Mouse (Mus musculus): ENCODE data around the gene Piwil4. TPM values are rescaled to one million over a fixed set of nuclear protein-coding genes. Genes with fewer than 3 reads are reported as not detected.

The Piwil4 gene
- polyA plus RNA-seq, 1 experiment from 2014 or later = not detected

GRCm38 (mm10) chr9:14753947-14754346 is 13.4 kb upstream of the Piwil4 start:
- H3K4me3 ChIP-seq = no peak overlapping the region
- no peaks in the 10 kb centered on the region for H3K36me3 ChIP-seq
- peaks cover 16% of the 10 kb centered on the region for H3K27me3 ChIP-seq (ENCODE audit: low read depth, poor library complexity, severe bottlenecking)
- DNase-seq (ENCODE audit: low spot score) = no peak
- no peak overlapping the region for H3K27ac ChIP-seq
- H3K4me1 ChIP-seq = peaks cover 20% of the 10 kb centered on the region
- no peaks in the 10 kb centered on the region for H3K9me3 ChIP-seq (replicated peaks)

DNA sequence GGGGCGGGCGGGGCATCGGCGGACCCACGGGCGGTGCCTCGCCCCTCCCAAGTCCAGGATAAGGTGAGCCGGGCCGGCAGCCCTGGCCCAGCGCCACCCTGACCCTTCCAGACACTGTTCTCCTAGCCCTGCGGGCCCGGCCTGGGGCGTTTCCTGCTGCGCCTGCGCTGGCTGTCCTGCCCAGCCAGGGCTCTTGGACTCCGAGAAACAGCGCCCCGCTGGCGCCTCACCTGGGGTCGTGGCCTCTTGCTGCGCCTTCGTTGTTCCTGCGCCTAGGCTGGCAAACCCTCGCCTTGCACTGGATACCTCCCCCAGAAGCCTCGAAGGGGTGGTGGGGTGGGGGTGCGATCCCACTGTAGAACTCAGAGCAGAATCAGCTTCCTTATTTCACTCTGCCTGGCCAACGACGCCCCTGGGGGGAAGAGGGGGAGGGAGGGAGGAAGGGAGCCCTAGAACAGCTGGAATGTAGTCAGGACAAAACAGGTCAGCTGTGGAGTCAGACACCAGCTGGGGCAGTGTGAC is 11.5 kb upstream of the Piwil4 start, which contains the start of gene Fut4:
TSS of gene Fut4 (minus strand) at position 393 of the 522 bp plus-strand sequence.
- 0% methylated on average over 28 of the region's 28 CpGs for WGBS
- Histone ChIP-seq H3K27ac (peak within 1 kb of the TSS; percentile 91), H3K9me3 (replicated peaks) (no peaks in the 10 kb centered on the region), H3K36me3 (no peaks in the 10 kb centered on the region), H3K27me3 (ENCODE audit: low read depth, poor library complexity, severe bottlenecking) (peaks cover 16% of the 10 kb centered on the region), H3K4me1 (peaks cover 25% of the 10 kb centered on the region), H3K4me3 (peak within 1 kb of the TSS; percentile 71)
- peak; percentile 83 for DNase-seq (ENCODE audit: low spot score)

- peaks cover 16% of the 10 kb centered on the region for H3K27me3 ChIP-seq (ENCODE audit: low read depth, poor library complexity, severe bottlenecking)
- H3K4me1 ChIP-seq = peaks cover 28% of the 10 kb centered on the region
- peak overlapping the region; percentile 91 for H3K27ac ChIP-seq
Observed at GRCm38 (mm10) chr9:14751503-14752000, 11.0 kb upstream of the Piwil4 start.

DNA sequence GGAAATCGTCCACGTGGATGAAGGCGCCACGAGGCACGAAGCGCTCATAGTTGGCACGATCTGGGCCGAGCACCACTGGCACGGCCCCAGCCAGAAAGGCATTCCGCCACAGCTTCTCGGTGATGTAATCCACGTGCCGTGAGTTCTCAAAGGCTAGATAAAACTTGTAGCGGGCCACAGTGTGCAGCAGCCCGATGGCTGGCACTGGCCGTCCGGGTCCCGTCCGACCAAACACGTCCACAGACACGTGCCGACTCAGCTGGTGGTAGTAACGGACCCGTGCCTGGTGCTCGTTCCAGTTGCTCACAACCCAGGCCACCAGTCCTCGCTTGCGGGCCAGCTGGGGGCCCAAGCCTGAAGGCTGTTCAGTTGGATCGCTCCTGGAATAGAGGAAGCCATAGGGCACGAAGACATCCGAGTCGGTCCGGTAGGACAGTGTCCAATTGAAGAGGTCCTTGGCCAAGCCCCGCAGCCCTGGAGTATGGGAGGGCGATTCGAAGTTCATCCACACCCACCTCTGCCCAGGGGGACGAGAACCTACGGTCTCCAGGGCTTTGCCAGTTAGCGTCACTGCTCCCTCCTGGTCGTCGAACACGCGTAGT is 10.5 kb upstream of the Piwil4 start:
- H3K27ac ChIP-seq = peak overlapping the region; percentile 91
- no peaks in the 10 kb centered on the region for H3K36me3 ChIP-seq
- 59% methylated on average over 42 of the region's 42 CpGs for WGBS
- H3K27me3 ChIP-seq (ENCODE audit: low read depth, poor library complexity, severe bottlenecking) = peaks cover 16% of the 10 kb centered on the region
- H3K4me3 ChIP-seq = peak overlapping the region; percentile 71
- peak; percentile 68 for DNase-seq (ENCODE audit: low spot score)
- peaks cover 32% of the 10 kb centered on the region for H3K4me1 ChIP-seq
- H3K9me3 ChIP-seq (replicated peaks) = no peaks in the 10 kb centered on the region

More at GRCm38 (mm10) chr9:14751503-14752000, 11.0 kb upstream of the Piwil4 start:
- Histone ChIP-seq H3K36me3 (no peaks in the 10 kb centered on the region), H3K9me3 (replicated peaks) (no peaks in the 10 kb centered on the region), H3K4me3 (peak overlapping the region; percentile 71)
- 1% methylated on average over 50 of the region's 50 CpGs for WGBS
- DNase-seq (ENCODE audit: low spot score) = no peak

GRCm38 (mm10) chr9:14739498-14740150 is 909 bp downstream of the Piwil4 start:
- H3K9me3 ChIP-seq (replicated peaks) = no peaks in the 10 kb centered on the region
- H3K4me1 ChIP-seq = no peaks in the 10 kb centered on the region
- DNase-seq (ENCODE audit: low spot score) = no peak
- no peak overlapping the region for H3K27ac ChIP-seq
- H3K27me3 ChIP-seq (ENCODE audit: low read depth, poor library complexity, severe bottlenecking) = no peaks in the 10 kb centered on the region
- WGBS = 87% methylated on average over 4 of the region's 4 CpGs
- H3K36me3 ChIP-seq = no peaks in the 10 kb centered on the region
- H3K4me3 ChIP-seq = no peak overlapping the region

DNA sequence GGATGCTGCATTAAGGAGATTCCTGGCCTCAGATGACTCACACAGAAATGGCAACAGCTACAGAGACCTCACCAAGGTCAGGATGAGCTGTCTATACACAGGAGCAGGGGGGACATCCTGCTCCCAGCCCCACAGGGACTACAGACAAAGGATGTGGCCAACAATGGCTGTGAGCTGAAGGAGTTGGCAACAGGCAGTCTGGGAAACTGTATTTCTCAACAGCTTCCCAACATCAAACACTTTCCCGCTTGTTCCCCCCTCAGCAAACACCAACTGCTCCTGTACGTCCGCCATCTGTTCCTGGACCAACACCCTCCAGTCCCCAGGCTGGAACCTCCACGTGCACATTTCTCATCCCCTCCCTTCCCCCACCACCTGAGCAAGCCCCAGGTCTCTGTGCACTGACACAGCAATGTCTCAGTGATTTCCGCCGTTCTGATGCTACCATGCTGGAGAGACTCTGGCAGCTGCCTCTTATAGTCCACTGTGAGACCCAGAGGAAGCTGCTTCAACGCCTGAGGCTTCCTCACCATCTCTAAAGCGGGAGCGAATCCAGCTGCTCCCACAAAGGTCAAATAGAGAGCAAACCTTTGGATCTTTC is 9.5 kb downstream of the Piwil4 start:
- H3K27me3 ChIP-seq (ENCODE audit: low read depth, poor library complexity, severe bottlenecking) = no peaks in the 10 kb centered on the region
- DNase-seq (ENCODE audit: low spot score) = no peak
- H3K27ac ChIP-seq = peak overlapping the region; percentile 36; the same call in 1 of the 2 replicates
- H3K4me1 ChIP-seq = peaks cover 19% of the 10 kb centered on the region
- H3K36me3 ChIP-seq = no peaks in the 10 kb centered on the region
- H3K9me3 ChIP-seq (replicated peaks) = no peaks in the 10 kb centered on the region
- H3K4me3 ChIP-seq = no peak overlapping the region
- 22% methylated on average over 9 of the region's 9 CpGs for WGBS

- Histone ChIP-seq H3K27ac (no peak overlapping the region), H3K4me1 (peaks cover 23% of the 10 kb centered on the region), H3K27me3 (ENCODE audit: low read depth, poor library complexity, severe bottlenecking) (no peaks in the 10 kb centered on the region), H3K36me3 (no peaks in the 10 kb centered on the region), H3K9me3 (replicated peaks) (no peaks in the 10 kb centered on the region), H3K4me3 (no peak overlapping the region)
- no peak for DNase-seq (ENCODE audit: low spot score)
- 93% methylated on average over 4 of the region's 4 CpGs for WGBS
Observed at GRCm38 (mm10) chr9:14728365-14728764, 12.2 kb downstream of the Piwil4 start.

DNA sequence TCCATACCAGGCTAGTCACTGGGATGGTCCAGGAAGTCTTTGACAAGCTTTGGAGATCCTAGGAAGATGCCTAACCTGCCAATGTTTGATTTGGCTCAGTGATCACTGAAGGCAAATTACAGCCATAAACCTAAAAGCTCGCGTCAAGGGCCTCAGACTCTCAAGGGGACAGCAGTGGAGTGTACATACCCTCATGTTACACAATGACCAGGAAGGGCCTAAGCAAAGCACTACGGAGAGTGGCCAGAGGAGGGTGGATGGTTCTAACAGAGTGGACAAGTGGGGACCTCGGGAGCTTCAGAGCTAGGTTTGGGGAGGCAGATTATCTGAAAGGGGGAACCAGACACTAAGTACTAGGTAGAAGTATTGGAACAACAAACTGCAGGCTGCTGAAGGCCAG is 13.9 kb downstream of the Piwil4 start:
- Histone ChIP-seq H3K4me3 (no peak overlapping the region), H3K9me3 (replicated peaks) (no peaks in the 10 kb centered on the region), H3K27me3 (ENCODE audit: low read depth, poor library complexity, severe bottlenecking) (no peaks in the 10 kb centered on the region), H3K27ac (no peak overlapping the region), H3K4me1 (peaks cover 23% of the 10 kb centered on the region), H3K36me3 (no peaks in the 10 kb centered on the region)
- whole genome bisulfite sequencing = 83% methylated on average over 4 of the region's 4 CpGs
- no peak for DNase-seq (ENCODE audit: low spot score)

DNA sequence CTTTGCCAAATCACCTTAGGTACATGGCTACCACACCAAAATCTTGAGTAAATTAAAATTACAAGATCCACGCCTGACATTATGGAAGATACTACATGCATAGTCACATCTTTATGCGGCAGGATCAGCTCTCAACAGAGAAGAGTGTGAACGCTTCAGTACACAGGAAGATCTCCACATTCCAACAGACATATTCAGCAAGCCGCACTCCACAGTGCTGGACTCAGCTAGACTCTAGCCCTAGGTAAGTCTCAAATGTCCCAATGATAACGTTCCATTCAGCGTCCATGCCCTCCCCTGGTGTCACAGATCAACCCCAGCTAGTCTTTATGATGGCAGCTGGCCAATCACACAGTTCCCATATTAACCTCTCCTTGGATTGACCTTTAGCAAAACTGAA is 14.5 kb downstream of the Piwil4 start:
- no peaks in the 10 kb centered on the region for H3K9me3 ChIP-seq (replicated peaks)
- DNase-seq (ENCODE audit: low spot score) = no peak
- peaks cover 19% of the 10 kb centered on the region for H3K4me1 ChIP-seq
- H3K27ac ChIP-seq = no peak overlapping the region
- 90% methylated on average over 6 of the region's 6 CpGs for WGBS
- H3K27me3 ChIP-seq (ENCODE audit: low read depth, poor library complexity, severe bottlenecking) = no peaks in the 10 kb centered on the region
- no peak overlapping the region for H3K4me3 ChIP-seq
- no peaks in the 10 kb centered on the region for H3K36me3 ChIP-seq

DNA sequence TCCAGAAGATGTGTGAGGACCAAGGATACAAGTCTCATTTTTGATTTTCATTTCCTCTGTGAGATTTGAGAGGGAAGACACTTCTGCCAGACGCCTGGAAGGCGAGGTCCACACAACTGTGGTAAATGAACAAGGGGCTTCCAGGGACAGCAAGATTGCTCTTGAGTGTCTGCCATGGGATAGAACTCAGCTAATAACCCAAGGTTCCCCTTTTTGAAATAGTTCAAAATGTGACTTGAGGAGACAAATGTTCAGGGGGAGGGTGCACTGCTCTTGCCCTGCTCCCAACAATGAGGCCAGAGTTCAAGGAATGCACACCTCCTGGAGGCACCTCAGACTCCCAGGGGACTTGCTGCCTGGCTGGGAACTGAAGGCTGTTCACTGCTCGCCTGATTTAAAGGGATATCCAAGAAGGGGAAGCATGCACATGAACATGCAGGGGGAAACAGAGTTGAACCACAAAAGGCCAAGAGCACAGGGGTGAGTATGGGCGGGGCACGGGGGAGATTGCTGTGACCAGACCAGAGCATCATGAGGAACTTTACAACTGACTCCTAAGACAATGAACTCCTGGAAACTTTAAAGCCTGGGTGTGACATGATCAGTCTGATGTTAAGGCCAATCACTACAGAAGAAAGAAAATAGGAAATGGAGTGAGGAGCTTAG is 15.6 kb downstream of the Piwil4 start:
- DNase-seq (ENCODE audit: low spot score) = no peak
- 78% methylated on average over 5 of the region's 5 CpGs for WGBS

DNA sequence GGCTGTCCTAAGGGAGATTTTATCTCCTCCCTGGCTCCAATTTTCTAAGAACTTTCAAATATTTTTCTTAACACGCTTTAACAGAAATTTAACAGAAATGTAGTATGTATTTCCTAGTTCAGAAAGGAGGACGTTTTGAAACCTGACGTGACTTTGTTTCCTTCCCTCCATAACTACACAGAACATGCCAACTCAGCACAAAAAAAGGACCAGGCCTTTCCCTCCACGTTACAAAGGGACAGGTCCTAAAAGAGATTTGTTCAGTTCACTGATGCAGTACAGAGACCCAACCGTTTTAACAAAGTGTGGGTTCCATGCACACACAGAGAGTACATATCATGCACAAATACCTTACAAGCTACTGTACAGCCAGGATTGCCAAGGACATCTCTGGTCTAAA is 18.9 kb downstream of the Piwil4 start:
- peaks cover 4% of the 10 kb centered on the region; the same call in 1 of the 2 replicates for H3K4me1 ChIP-seq
- H3K27me3 ChIP-seq (ENCODE audit: low read depth, poor library complexity, severe bottlenecking) = no peaks in the 10 kb centered on the region
- no peaks in the 10 kb centered on the region for H3K9me3 ChIP-seq (replicated peaks)
- DNase-seq (ENCODE audit: low spot score) = no peak
- no peak overlapping the region for H3K27ac ChIP-seq
- no peaks in the 10 kb centered on the region for H3K36me3 ChIP-seq
- WGBS = 87% methylated on average over 5 of the region's 5 CpGs
- H3K4me3 ChIP-seq = no peak overlapping the region

More for the DNA sequence above, 15.6 kb downstream of the Piwil4 start:
- Histone ChIP-seq H3K36me3 (no peaks in the 10 kb centered on the region), H3K27me3 (ENCODE audit: low read depth, poor library complexity, severe bottlenecking) (no peaks in the 10 kb centered on the region), H3K4me3 (no peak overlapping the region), H3K9me3 (replicated peaks) (no peaks in the 10 kb centered on the region), H3K27ac (no peak overlapping the region), H3K4me1 (peaks cover 11% of the 10 kb centered on the region)

DNA sequence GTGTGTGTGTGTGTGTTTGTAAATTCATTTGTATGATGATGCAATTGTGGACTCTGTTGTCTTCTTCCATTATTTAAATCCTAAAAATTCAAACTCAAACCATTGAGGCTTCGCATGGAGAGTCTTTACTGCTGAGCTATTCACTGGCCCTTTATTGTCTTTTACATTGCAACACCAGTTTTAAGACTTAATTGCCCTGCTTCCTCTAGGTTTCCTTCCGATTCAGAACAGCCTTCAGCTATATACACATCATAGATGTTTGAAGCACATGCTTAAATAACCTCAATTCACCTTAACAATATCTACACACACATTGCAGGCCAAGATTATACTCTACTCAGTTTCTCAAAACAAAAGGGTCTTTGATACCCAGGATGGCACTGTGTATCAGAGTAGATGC is 20.1 kb downstream of the Piwil4 start:
- Histone ChIP-seq H3K9me3 (replicated peaks) (no peaks in the 10 kb centered on the region), H3K4me3 (no peak overlapping the region), H3K27ac (no peak overlapping the region), H3K36me3 (no peaks in the 10 kb centered on the region), H3K27me3 (ENCODE audit: low read depth, poor library complexity, severe bottlenecking) (no peaks in the 10 kb centered on the region), H3K4me1 (peaks cover 6% of the 10 kb centered on the region; the same call in 1 of the 2 replicates)
- 57% methylated on average over 2 of the region's 2 CpGs for WGBS
- DNase-seq (ENCODE audit: low spot score) = no peak

Measured in limb, embryonic 10.5 days (tissue).